Mouse (Mus musculus): ENCODE results near the gene Ntsr2.

Gene Ntsr2

GRCm38 (mm10) chr12:16653332-16654093 is at the start of gene Ntsr2:
Gene Ntsr2 (plus strand): TSS chr12:16653382.
- peak; percentile 28 to 44 for DNase-seq

GRCm38 (mm10) chr12:16605624-16606023 is 47.6 kb upstream of the Ntsr2 start:
- no peak for DNase-seq

- no peak for DNase-seq
Measured at GRCm38 (mm10) chr12:16610936-16611335, 42.2 kb upstream of the Ntsr2 start, which contains the start of gene Lpin1. Gene Lpin1 (minus strand): TSS chr12:16610966.

- DNase-seq, result no peak
Measured at GRCm38 (mm10) chr12:16614556-16614955, 38.6 kb upstream of the Ntsr2 start.

- DNase-seq, result no peak
Measured at GRCm38 (mm10) chr12:16615738-16616137, 37.4 kb upstream of the Ntsr2 start.

GRCm38 (mm10) chr12:16618512-16619274 is 34.5 kb upstream of the Ntsr2 start:
- peak; percentile 56 to 59 for DNase-seq

GRCm38 (mm10) chr12:16619453-16619852 is 33.7 kb upstream of the Ntsr2 start:
- DNase-seq, result no peak

GRCm38 (mm10) chr12:16620230-16620629 is 33.0 kb upstream of the Ntsr2 start:
- DNase-seq, result no peak

GRCm38 (mm10) chr12:16630152-16630865 is 22.9 kb upstream of the Ntsr2 start:
- DNase-seq, result no peak

GRCm38 (mm10) chr12:16630866-16631185 is 22.4 kb upstream of the Ntsr2 start:
- DNase-seq, result no peak

- DNase-seq, result no peak
Measured at GRCm38 (mm10) chr12:16631423-16631822, 21.8 kb upstream of the Ntsr2 start.

- no peak for DNase-seq
Measured at GRCm38 (mm10) chr12:16633235-16633634, 19.9 kb upstream of the Ntsr2 start.

GRCm38 (mm10) chr12:16634075-16634813 is 18.9 kb upstream of the Ntsr2 start:
- peak; percentile 47 to 54 for DNase-seq

GRCm38 (mm10) chr12:16635816-16636215 is 17.4 kb upstream of the Ntsr2 start:
- no peak for DNase-seq

GRCm38 (mm10) chr12:16639078-16639771 is 14.0 kb upstream of the Ntsr2 start:
- no peak for DNase-seq

GRCm38 (mm10) chr12:16640075-16640474 is 13.1 kb upstream of the Ntsr2 start:
- DNase-seq, result no peak

- DNase-seq, result no peak
Measured at GRCm38 (mm10) chr12:16642000-16642399, 11.2 kb upstream of the Ntsr2 start.

GRCm38 (mm10) chr12:16643508-16644345 is 9.5 kb upstream of the Ntsr2 start:
- DNase-seq, result peak in 1 of 2 experiments; percentile 13

GRCm38 (mm10) chr12:16644698-16645097 is 8.5 kb upstream of the Ntsr2 start:
- no peak for DNase-seq

- no peak for DNase-seq
Measured at GRCm38 (mm10) chr12:16646780-16647409, 6.3 kb upstream of the Ntsr2 start.

GRCm38 (mm10) chr12:16648273-16648672 is 4.9 kb upstream of the Ntsr2 start:
- no peak for DNase-seq
